Mouse (Mus musculus) embryonic facial prominence, embryonic 14.5 days (tissue): ENCODE data around the gene 1110051M20Rik. TPM values are rescaled to one million over a fixed set of nuclear protein-coding genes. Genes with fewer than 3 reads are reported as not detected.

Source experiments
- ATAC-seq: fragments of 200-750 bp; cut with Nextera tagmentation; 2 replicates; pipeline ENCODE4 v1.8.0; 2017; ENCODE audit warnings: low read depth, moderate number of reproducible peaks, moderate TSS enrichment
- DNase-seq: peaks from one replicate; pipeline ENCODE4 v3.0.0-alpha.2; 2015; ENCODE audit warnings: low spot score
- H3K27ac ChIP-seq: fragments of 300-500 bp; sonication (generic); replicated peaks from 2 replicates; pipeline ENCODE4 v1.5.1; 2014; ENCODE audit warnings: low read depth, mild to moderate bottlenecking, low read length, moderate library complexity
- H3K27me3 ChIP-seq: fragments of 300-500 bp; sonication (generic); replicated peaks from 2 replicates; pipeline ENCODE4 v1.6.1; 2014; ENCODE audit warnings: low read length; ENCODE audit not compliant: control insufficient read depth, insufficient read depth
- H3K36me3 ChIP-seq: fragments of 300-500 bp; sonication (generic); 2 replicates; pipeline ENCODE4 v1.6.1; 2014; ENCODE audit warnings: low read length, mixed read lengths; ENCODE audit not compliant: control insufficient read depth, insufficient read depth
- H3K4me1 ChIP-seq: fragments of 300-500 bp; sonication (generic); 2 replicates; pipeline ENCODE4 v1.6.1; 2014; ENCODE audit warnings: antibody characterized with exemption, low read length; ENCODE audit not compliant: control insufficient read depth, insufficient read depth
- H3K4me2 ChIP-seq: fragments of 300-500 bp; sonication (generic); 2 replicates; pipeline ENCODE4 v1.6.1; 2014; ENCODE audit warnings: low read depth, mild to moderate bottlenecking, low read length, moderate library complexity, mixed read lengths
- H3K4me3 ChIP-seq: fragments of 300-500 bp; sonication (generic); 2 replicates; pipeline ENCODE4 v1.5.1; 2014; ENCODE audit warnings: low read depth, mild to moderate bottlenecking, low read length
- H3K9ac ChIP-seq: fragments of 300-500 bp; sonication (generic); 2 replicates; pipeline ENCODE4 v1.6.1; 2014; ENCODE audit warnings: low read depth, mild to moderate bottlenecking, low read length, moderate library complexity, mixed read lengths
- H3K9me3 ChIP-seq: fragments of 300-500 bp; sonication (generic); 2 replicates; pipeline ENCODE4 v1.6.1; 2016; ENCODE audit warnings: low read length; ENCODE audit not compliant: control insufficient read depth
- WGBS: fragments of 180-500 bp; shearing (Covaris S2); extraction: QIAGEN DNeasy Blood & Tissue Kit; methylation state at CpG from one replicate; pipeline ENCODE4 v1.1.7; 2014; 5-methylcytosine and 5-hydroxymethylcytosine counted together
- polyA plus RNA-seq: library from polyadenylated mRNA; unstranded; fragments of >200 nt; fragmentation: Nextera tagmentation; extraction: Ambion mirVana; gene quantifications from 2 replicates; pipeline ENCODE4 v1.2.1, GENCODE M21; 2014

The 1110051M20Rik gene
- polyA plus RNA-seq, 1 experiment from 2014 or later, result 56.0 TPM

- H3K27me3 ChIP-seq, result no peaks in the 10 kb centered on the region
- H3K9me3 ChIP-seq, result no peaks in the 10 kb centered on the region
- H3K4me1 ChIP-seq, result peaks cover 11% of the 10 kb centered on the region
- WGBS, result 5% methylated on average over 4 of the region's 4 CpGs
- H3K4me2 ChIP-seq, result no peak overlapping the region
- H3K4me3 ChIP-seq, result no peak overlapping the region
- H3K9ac ChIP-seq, result no peak overlapping the region
- DNase-seq, result peak; percentile 78
- H3K36me3 ChIP-seq, result no peaks in the 10 kb centered on the region
- no peak for ATAC-seq
- H3K27ac ChIP-seq, result no peak overlapping the region
These were observed 11.3 kb upstream of the 1110051M20Rik start for GRCm38 (mm10) chr2:91455826-91456225.

GRCm38 (mm10) chr2:91454434-91454833 lies 9.9 kb upstream of the 1110051M20Rik start:
- no peaks in the 10 kb centered on the region for H3K36me3 ChIP-seq
- H3K4me1 ChIP-seq, result peaks cover 5% of the 10 kb centered on the region
- H3K27ac ChIP-seq, result no peak overlapping the region
- no peaks in the 10 kb centered on the region for H3K27me3 ChIP-seq
- no peak overlapping the region for H3K4me3 ChIP-seq
- WGBS, result 82% methylated on average over 3 of the region's 3 CpGs
- no peaks in the 10 kb centered on the region for H3K9me3 ChIP-seq
- no peak overlapping the region for H3K4me2 ChIP-seq
- ATAC-seq (no peak), DNase-seq (no peak)
- H3K9ac ChIP-seq, result no peak overlapping the region

- WGBS, result 79% methylated on average over 9 of the region's 9 CpGs
- H3K36me3 ChIP-seq, result no peaks in the 10 kb centered on the region
- H3K27ac ChIP-seq, result no peak overlapping the region
- H3K4me3 ChIP-seq, result no peak overlapping the region
- no peaks in the 10 kb centered on the region for H3K27me3 ChIP-seq
- no peaks in the 10 kb centered on the region for H3K9me3 ChIP-seq
- H3K9ac ChIP-seq, result no peak overlapping the region
- ATAC-seq, result no peak
- H3K4me1 ChIP-seq, result peaks cover 3% of the 10 kb centered on the region; the same call in 1 of the 2 replicates
- no peak overlapping the region for H3K4me2 ChIP-seq
- no peak for DNase-seq
These were observed 8.9 kb upstream of the 1110051M20Rik start for GRCm38 (mm10) chr2:91453231-91454075.

GRCm38 (mm10) chr2:91452658-91453057 lies 8.2 kb upstream of the 1110051M20Rik start:
- ATAC-seq (no peak), DNase-seq (peak; percentile 63)
- H3K9me3 ChIP-seq, result no peaks in the 10 kb centered on the region
- no peak overlapping the region for H3K27ac ChIP-seq
- no peak overlapping the region; the same call in 1 of the 2 replicates for H3K4me2 ChIP-seq
- H3K27me3 ChIP-seq, result no peaks in the 10 kb centered on the region
- peaks cover 3% of the 10 kb centered on the region; the same call in 1 of the 2 replicates for H3K4me1 ChIP-seq
- H3K36me3 ChIP-seq, result no peaks in the 10 kb centered on the region
- 53% methylated on average over 8 of the region's 8 CpGs for WGBS
- no peak overlapping the region for H3K4me3 ChIP-seq
- no peak overlapping the region for H3K9ac ChIP-seq

GRCm38 (mm10) chr2:91450316-91450715 lies 5.8 kb upstream of the 1110051M20Rik start:
- WGBS, result 63% methylated on average over 9 of the region's 9 CpGs
- H3K36me3 ChIP-seq, result no peaks in the 10 kb centered on the region
- H3K27me3 ChIP-seq, result no peaks in the 10 kb centered on the region
- no peak for ATAC-seq
- no peaks in the 10 kb centered on the region for H3K9me3 ChIP-seq
- no peak overlapping the region for H3K9ac ChIP-seq
- no peak overlapping the region for H3K4me3 ChIP-seq
- H3K4me1 ChIP-seq, result peaks cover 3% of the 10 kb centered on the region; the same call in 1 of the 2 replicates
- DNase-seq, result no peak
- H3K4me2 ChIP-seq, result no peak overlapping the region
- H3K27ac ChIP-seq, result no peak overlapping the region

GRCm38 (mm10) chr2:91449662-91450061 lies 5.2 kb upstream of the 1110051M20Rik start:
- Histone ChIP-seq H3K9me3 (no peaks in the 10 kb centered on the region), H3K27me3 (no peaks in the 10 kb centered on the region), H3K4me1 (peaks cover 3% of the 10 kb centered on the region; the same call in 1 of the 2 replicates), H3K36me3 (no peaks in the 10 kb centered on the region), H3K27ac (no peak overlapping the region), H3K4me2 (no peak overlapping the region), H3K4me3 (no peak overlapping the region), H3K9ac (no peak overlapping the region)
- ATAC-seq, result no peak
- DNase-seq, result no peak
- 57% methylated on average over 1 of the region's 1 CpGs for WGBS

- no peak overlapping the region for H3K27ac ChIP-seq
- peaks cover 4% of the 10 kb centered on the region; the same call in 1 of the 2 replicates for H3K4me1 ChIP-seq
- H3K27me3 ChIP-seq, result no peaks in the 10 kb centered on the region
- H3K9ac ChIP-seq, result no peak overlapping the region
- DNase-seq (no peak), ATAC-seq (no peak)
- no peaks in the 10 kb centered on the region for H3K9me3 ChIP-seq
- H3K36me3 ChIP-seq, result no peaks in the 10 kb centered on the region
- H3K4me2 ChIP-seq, result no peak overlapping the region
- no peak overlapping the region for H3K4me3 ChIP-seq
- WGBS, result 73% methylated on average over 1 of the region's 1 CpGs
These were observed 2.3 kb downstream of the 1110051M20Rik start for GRCm38 (mm10) chr2:91442241-91442640.

- 72% methylated on average over 2 of the region's 2 CpGs for WGBS
- peaks cover 7% of the 10 kb centered on the region; the same call in 1 of the 2 replicates for H3K4me1 ChIP-seq
- no peak for ATAC-seq
- H3K9me3 ChIP-seq, result no peaks in the 10 kb centered on the region
- H3K27me3 ChIP-seq, result no peaks in the 10 kb centered on the region
- no peaks in the 10 kb centered on the region for H3K36me3 ChIP-seq
- H3K4me2 ChIP-seq, result no peak overlapping the region
- H3K4me3 ChIP-seq, result no peak overlapping the region
- no peak overlapping the region for H3K9ac ChIP-seq
- DNase-seq, result no peak
- no peak overlapping the region for H3K27ac ChIP-seq
These were observed 2.8 kb downstream of the 1110051M20Rik start for GRCm38 (mm10) chr2:91441715-91442114.

GRCm38 (mm10) chr2:91440686-91441085 lies 3.8 kb downstream of the 1110051M20Rik start:
- no peaks in the 10 kb centered on the region for H3K27me3 ChIP-seq
- no peaks in the 10 kb centered on the region for H3K36me3 ChIP-seq
- whole genome bisulfite sequencing, result 87% methylated on average over 5 of the region's 5 CpGs
- DNase-seq (no peak), ATAC-seq (no peak)
- no peak overlapping the region for H3K27ac ChIP-seq
- H3K4me2 ChIP-seq, result no peak overlapping the region
- H3K4me1 ChIP-seq, result peaks cover 7% of the 10 kb centered on the region; the same call in 1 of the 2 replicates
- no peaks in the 10 kb centered on the region for H3K9me3 ChIP-seq
- H3K9ac ChIP-seq, result no peak overlapping the region
- no peak overlapping the region for H3K4me3 ChIP-seq
